Mouse (Mus musculus): ENCODE data around the gene Dsel. TPM values are rescaled to one million over a fixed set of nuclear protein-coding genes. Genes with fewer than 3 reads are reported as not detected.

The Dsel gene
- 8.0 and 9.1 TPM in 2 replicates for total RNA-seq (2021)
- long read RNA-seq, partial matches to known transcripts: 0 of 1 reads
- long read RNA-seq, other reads (novel, unspliced or antisense): 1 of 1 reads

DNA sequence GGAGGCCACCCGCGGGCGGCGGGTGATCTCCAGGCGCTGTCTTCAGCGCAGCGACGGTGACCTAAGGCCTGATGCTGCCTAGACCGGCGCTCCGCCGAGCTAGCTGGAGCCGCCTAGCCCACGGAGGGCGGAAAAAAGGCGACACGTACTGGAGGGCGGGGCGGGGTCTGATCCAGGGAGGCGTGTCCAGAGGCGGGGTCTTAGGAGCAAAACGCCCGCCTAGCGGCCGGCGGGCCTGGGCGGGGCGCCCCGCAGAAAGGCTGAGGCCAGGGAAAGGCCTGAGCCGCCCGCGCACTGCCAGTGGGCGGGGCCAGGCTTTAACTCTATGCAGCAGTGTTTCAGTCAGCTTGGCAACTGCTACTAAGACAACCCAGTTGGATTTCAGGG, at the start of gene Dsel:
Gene Dsel, minus strand, starts transcription at position 140 of the 387 bp plus-strand sequence.
- DNase-seq: peak; percentile 96

DNA sequence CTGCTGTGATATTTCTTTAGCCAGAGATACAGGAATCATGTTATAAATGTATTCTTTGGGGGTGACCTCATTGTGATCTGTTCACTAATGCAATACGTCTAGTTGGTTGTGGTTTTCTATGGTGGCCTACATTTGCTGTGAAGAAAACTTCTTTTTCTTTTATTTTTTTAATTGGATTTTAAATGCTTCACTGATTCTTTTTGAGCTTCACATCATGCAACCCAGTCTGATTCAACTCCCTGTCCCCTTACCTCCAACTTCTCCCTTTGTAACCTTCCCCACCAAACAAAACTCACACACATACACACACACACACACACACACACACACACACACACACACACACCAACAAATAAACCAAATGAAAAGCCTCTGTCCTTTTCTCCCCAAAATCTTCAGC, 46.7 kb upstream of the Dsel start:
- DNase-seq: no peak

- no peak for DNase-seq
These were observed 18.6 kb upstream of the Dsel start for GRCm38 (mm10) chr1:111883336-111883735.

DNA sequence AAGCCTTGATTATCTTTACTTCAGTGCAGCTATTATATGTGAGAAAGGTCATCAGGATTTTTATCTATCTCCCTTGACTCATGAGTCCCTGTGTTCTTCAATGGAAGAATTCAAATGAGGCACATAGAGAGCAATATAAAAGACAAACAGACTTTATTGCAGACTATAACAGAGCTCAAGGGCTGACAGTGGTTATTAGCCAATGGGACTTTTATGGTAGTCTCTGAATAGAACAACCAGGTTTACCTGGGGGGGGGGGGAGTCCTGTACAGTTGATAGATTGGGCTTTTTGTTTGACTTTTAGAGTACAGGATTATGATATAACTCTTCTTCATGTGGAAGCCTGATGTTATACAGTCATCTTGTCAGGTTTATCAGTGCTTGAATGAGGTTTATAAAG, 11.1 kb upstream of the Dsel start:
- DNase-seq: no peak

DNA sequence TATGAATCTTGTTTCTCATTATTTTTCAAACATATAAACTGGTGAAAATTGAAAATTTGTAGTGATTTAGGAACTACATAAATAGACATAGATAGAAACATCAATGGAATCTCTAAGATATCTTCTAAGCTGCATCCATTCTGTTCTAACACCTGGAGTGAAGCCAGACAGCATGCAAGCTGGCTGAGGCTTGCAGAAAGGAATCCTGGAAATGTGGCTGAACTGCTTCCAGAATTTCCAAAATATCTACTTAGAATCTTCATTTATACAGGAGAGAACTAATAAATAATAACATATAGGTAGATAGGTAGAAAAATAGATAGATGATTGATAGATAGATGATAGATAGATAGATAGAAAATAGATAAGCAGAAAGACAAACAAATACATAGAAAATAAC, 8.5 kb upstream of the Dsel start:
- DNase-seq: no peak

DNA sequence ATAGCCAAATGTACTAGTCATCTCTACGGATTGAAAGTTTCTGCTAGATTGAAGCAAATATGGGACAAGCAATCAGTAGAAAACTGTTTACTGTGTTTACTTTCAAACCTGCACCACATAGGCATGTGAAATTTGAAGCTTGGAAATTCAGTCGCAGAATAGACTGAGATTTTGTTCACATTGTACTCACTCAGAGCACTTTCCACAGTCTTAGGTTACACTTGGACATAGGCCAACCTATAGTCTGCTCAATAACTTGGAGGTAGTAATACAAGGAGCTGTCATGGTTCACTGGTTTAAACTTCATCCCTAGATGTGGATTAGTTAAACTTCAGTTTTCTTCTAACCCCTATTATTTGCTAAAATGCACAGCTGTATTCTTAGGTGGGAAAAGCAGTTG, 749 bp upstream of the Dsel start:
- DNase-seq: no peak

DNA sequence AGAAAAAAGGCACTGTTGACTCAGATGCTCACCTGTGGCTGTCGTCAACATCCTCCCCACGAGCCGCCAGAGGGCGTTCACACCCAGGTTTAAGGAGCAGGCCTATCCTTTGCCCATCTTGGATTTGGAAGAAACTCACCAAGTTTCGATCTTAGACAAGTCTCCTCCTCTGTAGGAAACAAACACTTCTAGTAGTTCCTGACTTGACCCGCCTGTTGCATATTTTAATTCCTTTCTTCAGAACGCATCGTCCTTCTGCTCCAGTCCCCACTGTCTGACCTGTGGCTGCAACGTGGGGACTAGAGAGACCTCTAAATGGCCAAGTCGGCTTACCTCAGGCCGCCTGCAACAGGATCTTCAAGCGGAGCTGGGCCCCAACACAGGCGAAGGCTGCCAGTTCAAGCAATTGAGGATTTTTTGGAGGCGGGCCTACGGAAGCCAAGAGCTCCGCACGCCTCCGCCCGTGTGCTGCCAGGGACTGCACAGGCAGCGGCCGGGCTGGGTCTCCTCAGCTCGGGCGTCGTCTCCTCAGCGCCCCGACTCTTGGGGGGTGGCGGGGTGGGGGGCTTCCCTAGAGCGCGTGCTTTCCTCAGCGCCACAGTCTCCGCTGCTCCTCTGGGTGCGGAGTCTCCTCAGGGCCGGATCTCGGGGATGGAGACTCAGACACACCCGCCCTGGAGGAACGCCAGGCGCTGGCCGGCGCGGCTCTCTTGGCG, 497 bp downstream of the Dsel start:
- peak; percentile 77 for DNase-seq

GRCm38 (mm10) chr1:111857852-111858251, 6.9 kb downstream of the Dsel start:
- DNase-seq: no peak

GRCm38 (mm10) chr1:111852439-111852838, 12.3 kb downstream of the Dsel start:
- no peak for DNase-seq

GRCm38 (mm10) chr1:111833583-111834225, 31.0 kb downstream of the Dsel start:
- no peak for DNase-seq
